Mouse (Mus musculus) liver, embryonic 14.5 days (tissue): Measurements from ENCODE around the gene Stk4.
A peak's percentile ranks its signal among the peaks of the same experiment; 100 is the strongest.

Experiments used
- CTCF ChIP-seq: IDR thresholded peaks from 2 replicates; pipeline ENCODE4 v1.5.1; 2016; ENCODE audit warnings: antibody characterized with exemption, low read depth, control low read depth
- EP300 ChIP-seq: IDR thresholded peaks from 2 replicates; pipeline ENCODE4 v1.6.1; 2016; ENCODE audit warnings: antibody characterized with exemption, low read depth

DNA sequence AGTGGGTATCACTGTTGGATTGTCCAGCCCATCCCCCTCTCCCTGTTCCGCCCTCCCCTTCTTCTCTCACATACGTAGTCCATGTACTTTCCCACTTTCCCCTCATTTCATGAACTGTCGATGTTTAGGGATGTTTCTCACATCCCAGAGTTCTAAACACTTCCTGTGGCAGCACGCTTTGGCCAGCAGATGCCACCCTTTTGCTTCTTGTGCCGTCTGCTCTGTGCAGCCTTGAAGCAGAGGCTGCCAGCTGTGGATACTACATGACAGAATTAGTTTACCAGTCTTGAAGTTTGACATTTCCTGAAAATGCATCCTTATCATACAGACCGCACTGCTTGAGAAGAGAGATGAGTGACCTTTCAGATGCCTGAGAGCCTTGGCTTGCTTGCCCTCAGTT lies 64.4 kb downstream of the Stk4 start:
- peak; percentile 41 for TF ChIP-seq CTCF
- TF ChIP-seq EP300 = no peak
